Mouse (Mus musculus) cerebellum, adult 9-10 months (tissue): Measurements from ENCODE around the gene Fndc10.

Experiments used
- DNase-seq: peaks from one replicate; pipeline ENCODE4 v3.0.0; 2022

The Fndc10 gene

DNA sequence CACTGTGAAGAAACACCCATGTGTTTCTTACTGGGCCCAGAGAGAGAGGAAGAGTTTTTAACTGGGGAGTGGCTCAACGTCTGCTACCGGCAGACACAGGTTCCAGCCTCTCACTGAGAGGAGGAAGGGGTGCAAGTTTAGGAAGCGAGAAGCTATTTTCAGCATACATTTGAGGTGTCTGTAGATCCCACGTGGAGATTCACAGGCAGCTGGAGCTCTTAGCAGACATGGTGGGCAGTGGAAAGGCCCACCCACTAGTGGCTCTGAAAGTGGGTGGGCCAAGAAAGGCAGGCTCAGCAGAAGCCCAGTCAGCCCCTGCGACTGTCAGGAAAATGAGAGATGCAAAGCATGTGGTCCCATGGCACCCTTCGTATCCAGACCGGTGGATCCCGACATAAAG, 44.1 kb downstream of the Fndc10 start:
- DNase-seq: peak; percentile 38

DNA sequence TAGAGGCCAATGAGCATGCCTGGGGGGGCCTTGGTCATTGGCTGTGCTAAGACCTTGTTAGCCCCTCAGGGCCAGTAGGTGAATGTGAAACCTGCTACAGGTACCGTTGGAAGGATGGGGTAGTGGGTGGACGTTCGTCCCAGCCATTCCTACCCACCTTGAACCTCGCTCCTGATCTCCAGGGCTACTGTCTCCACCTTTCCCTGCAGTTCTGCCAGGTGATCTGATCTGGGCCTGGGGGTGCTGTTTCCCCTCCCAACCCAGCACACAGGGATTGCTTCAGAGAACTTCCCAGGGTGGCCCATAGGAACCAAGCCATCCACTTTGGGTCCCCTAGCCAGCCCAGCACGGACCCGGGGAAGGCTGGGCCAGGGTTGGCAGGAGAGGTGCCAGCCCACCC, 45.0 kb downstream of the Fndc10 start:
- no peak for DNase-seq

DNA sequence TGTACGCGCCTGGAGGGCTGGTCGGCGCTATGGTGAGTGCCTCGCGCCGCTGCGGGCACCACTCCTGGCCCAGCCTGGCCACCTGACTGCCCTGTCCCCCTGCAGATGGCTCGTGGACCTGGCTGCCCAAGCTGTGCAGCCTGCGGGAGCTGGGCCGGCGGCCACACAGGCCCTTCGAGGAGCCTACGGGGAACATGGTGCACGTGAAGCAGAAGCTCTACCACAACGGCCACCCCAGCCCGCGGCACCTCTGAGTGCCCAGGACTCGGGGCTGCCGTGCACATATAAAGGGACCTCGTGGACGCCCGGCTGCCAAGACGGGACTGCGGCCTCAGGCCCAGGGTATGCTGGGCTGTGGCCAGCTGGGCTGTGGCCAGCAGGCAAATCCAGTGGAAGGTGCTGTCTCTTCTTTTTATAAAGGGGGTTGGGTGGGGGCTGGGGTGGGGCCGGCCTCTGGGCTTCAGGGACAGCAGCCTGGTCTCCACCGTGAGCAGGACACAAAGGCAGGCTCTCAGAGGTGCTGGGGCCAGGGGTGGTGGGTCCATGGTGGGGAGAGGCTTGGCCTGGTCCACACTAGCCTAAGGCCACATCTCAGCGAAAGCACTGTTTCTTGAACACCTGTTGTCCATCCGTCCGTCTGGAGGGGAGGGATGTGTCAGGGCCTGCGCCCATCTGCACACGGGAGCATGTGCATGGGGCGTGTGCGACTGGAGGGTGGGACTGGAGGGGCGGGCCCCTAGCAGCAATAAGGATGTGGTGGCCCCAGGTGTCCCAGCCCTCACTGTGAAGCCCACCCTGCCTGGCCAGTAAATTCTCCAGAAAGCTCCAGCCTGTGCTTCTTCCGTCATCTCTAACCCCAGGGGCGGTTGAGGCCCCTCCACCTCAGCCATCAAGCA, 45.8 kb downstream of the Fndc10 start:
- peak; percentile 84 for DNase-seq

DNA sequence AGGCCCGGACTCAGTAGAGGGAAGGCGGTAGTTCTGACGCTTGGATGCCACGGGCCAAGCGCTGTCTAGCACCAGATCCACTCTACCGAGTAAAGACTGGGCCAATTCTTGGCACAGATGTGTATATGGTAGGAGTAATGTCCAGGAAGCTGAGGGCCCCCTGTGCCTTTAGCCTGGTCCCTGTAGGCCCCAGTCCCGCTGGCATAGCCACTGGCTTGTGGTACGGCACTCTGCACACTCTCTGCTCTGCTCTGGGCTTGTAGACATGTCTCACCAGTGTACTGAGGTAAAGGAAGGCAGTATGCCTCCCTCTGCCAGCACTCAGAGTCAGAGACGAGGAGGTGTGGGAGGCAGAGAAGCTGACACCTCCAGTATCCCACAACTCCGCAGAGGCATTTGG, 46.5 kb downstream of the Fndc10 start:
- DNase-seq: peak; percentile 52

DNA sequence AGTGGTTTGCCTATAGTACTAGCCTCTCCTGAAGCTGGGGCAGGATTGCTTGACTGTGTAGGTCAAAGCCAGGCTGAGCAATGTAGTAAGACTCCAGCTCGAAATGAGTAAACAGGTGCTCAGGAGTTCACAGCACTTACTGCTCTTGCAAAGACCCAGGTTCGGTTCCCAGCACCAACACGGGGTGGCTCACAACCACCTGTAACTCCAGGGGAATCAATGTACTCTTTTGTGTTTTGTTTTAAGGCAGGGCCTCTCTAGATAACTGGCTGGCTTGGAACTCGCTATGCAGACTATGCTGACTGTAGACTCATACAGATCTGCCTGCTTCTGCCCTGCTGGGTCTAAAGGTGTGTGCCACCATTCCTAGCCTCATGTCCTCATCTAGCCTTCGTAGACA, 48.5 kb downstream of the Fndc10 start:
- DNase-seq: peak; percentile 51

DNA sequence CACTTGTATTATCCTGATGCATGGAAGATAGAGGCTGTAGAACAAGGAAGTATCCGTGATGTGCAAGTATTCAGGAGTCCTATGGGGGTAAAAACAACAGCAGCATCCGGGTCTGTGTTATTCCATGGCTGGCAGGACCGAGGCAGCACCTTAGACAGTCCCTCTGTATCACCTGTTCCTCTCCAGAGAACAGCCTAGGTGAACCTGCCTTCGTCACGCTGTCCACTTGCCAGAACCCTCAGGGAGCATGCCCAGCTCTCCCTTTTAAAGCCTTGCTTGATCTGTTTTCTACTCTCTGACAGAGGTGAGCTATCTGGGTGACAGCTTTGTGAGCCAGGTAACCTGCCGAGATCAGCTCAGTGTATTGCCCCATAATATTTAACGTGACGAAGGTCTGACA, 50.3 kb downstream of the Fndc10 start:
- peak; percentile 70 for DNase-seq

DNA sequence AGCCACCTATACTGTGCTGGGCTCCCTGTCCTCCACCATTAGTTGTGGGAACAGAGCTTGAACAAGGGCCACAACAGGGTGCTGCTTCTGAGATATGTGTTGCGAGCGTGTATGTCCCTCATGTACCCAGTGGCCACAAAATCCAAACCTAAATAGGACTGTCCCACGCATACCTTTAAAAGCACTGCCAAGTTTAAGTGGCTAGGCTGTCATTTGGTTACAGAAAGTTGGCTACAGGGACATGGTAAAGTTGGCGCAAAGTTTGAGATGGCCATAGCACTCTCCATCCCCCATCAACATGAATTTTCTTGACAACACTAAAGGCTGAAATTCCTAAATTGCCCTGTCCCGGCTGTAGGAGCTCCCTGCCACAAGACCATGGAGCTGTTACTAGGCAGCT, 51.0 kb downstream of the Fndc10 start:
- DNase-seq: peak; percentile 53
